Mouse (Mus musculus) heart, adult 11 months (tissue): ENCODE data around the gene Vps26b.
A peak's percentile ranks its signal among the peaks of the same experiment; 100 is the strongest.

ENCODE experiments used
- DNase-seq: peaks from one replicate; pipeline ENCODE4 v3.0.0; 2022

Vps26b gene

GRCm38 (mm10) chr9:27029828-27030762 lies at the start of gene Vps26b, which contains the start of gene Ncapd3:
Vps26b (minus strand) TSS chr9:27030065.
Ncapd3 (plus strand) TSS chr9:27030175.
- peak; percentile 100 for DNase-seq

- no peak for DNase-seq
Observed at GRCm38 (mm10) chr9:27075812-27076211, 45.9 kb upstream of the Vps26b start.

DNA sequence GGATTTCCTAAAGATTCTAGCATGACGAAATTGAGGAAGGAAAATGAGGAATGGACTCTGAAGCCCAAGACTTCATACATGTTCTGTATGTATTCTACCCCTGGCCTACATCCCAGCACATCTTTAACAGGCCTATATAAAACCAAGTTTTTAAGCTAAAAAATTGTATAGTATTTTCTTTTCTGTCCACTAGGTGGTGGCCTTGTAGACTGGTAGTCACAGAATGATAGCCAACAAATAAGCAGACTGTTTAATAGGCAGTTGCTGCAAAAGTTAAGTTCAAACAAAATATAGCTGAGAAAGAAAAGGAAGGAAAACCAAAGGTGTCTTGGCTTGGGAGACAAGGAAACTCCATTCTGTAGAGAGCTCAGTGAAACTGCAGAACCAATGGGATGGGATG lies 44.8 kb upstream of the Vps26b start:
- DNase-seq, result no peak

- DNase-seq, result peak; percentile 73
Observed at GRCm38 (mm10) chr9:27070895-27071294, 41.0 kb upstream of the Vps26b start.

DNA sequence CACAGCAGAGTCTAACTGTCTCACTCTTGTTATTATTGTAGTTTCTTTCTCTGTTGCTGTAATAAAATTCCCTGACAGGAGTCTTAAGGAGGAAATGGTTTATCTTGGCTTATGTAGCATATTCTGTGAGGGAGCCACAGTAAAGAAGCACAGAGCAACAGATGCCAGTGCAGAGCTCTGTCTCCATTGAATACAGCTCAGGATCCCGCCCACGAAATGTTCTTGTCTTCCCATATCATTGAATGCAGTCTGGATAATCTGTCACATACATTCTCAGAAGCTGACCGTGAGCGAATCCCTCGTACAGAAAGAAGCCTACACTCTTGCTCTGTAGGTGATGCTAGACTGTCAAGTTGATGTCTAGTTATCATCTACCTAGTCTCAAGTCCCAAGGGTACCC lies 28.5 kb upstream of the Vps26b start:
- DNase-seq, result peak; percentile 40

GRCm38 (mm10) chr9:27049492-27049891 lies 19.6 kb upstream of the Vps26b start:
- no peak for DNase-seq

GRCm38 (mm10) chr9:27043892-27044291 lies 14.0 kb upstream of the Vps26b start:
- no peak for DNase-seq

DNA sequence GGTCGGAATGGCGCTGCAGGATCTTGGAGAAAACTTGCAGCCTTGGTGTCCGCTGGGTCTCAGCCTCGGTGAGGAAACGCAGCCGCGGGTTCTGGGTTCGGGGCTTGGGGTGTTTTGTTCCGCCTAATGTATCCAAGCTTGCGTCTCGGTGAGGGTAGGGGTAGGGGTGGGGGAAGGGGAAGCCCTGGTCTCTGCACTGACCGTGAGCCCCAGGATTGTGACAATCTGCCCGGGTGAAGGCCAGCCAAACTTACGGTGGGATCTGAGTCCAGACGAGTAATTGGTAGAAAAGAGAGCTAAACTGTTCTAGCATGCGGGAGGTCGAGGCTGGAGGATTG lies 867 bp upstream of the Vps26b start:
- no peak for DNase-seq

DNA sequence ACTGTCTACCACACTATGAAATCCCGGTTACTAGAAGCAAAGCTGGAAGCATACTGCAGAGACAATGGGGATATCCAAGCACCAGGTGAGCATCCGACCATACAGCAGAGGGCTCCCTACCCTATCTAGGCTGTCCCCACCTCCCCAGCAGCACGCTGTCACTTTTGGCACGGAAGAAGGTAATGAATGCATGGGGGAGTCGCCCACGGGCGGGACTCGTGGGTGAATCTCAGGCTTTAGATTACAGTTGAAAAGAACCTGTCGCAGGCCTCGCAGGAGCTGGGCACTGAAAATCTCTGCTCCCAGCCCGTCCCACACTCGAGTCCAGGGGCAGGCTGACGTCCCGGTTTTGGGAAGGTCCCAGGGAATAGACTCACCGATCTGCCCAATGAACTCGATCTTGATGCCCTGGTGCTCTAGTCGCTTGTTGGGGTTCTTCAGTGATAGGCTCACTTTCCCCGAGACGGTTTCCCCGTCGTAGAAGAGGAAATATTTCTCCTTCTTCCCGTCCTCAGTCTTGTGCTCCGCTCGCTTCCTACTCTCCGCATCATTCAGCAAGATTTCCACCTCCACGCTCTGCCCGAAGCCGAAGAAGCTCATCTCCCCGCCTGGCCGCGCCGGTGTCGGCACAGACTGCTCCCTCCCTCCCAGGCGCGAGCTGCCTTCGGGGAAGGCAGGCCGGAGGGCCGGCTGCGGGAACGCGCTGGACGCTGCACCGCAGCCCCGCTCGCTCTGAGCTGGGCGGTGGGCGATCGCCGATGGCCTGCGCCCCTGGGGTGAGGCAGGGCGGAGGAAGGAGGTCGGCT lies 640 bp downstream of the Vps26b start:
- peak; percentile 96 for DNase-seq

- DNase-seq, result no peak
Observed at GRCm38 (mm10) chr9:27026708-27027107, 3.2 kb downstream of the Vps26b start.

DNA sequence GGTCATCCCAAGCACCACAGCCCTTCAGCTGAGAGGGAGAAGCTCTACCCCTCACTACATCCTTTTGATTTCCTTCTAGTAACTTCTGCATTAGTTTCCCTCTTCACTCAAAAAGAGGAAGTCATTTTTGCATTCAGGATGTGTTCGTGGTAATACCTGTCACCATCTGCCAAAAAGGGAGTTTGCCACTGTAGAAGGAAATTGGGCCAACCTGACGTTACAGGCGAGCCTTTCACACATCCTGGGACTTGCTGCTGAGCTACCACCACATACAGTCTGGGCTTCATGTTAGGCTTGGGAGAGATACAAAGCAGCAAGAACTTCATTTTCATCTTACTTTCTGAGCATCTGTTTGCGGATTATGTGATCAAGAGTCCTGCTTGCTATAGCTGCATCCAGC lies 6.2 kb downstream of the Vps26b start:
- no peak for DNase-seq

- no peak for DNase-seq
Observed at GRCm38 (mm10) chr9:27018961-27019360, 10.9 kb downstream of the Vps26b start.

GRCm38 (mm10) chr9:27011572-27011971 lies 18.3 kb downstream of the Vps26b start:
- DNase-seq, result no peak

GRCm38 (mm10) chr9:27009231-27009630 lies 20.6 kb downstream of the Vps26b start:
- DNase-seq, result no peak

DNA sequence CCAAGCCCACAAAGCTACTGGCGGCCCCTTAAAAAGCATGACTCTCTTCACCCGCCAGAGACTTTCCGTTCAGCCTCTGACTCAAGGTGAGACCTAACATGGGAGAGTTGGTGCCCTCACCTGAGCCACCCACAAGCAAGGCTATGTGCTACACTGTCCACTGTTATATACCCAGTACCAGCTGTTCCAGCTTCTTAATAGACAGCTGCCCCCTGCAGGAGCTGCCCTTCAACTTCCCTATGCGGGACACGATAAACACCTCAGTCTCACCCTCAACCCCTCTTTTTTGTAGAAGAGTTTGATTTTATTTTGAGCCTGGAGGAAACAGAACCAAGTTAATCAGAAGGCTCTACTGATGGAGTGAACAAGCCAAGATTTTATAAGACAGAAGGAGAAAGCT lies 23.0 kb downstream of the Vps26b start:
- DNase-seq, result peak; percentile 76

- DNase-seq, result peak; percentile 29
Observed at GRCm38 (mm10) chr9:27005933-27006332, 23.9 kb downstream of the Vps26b start.

DNA sequence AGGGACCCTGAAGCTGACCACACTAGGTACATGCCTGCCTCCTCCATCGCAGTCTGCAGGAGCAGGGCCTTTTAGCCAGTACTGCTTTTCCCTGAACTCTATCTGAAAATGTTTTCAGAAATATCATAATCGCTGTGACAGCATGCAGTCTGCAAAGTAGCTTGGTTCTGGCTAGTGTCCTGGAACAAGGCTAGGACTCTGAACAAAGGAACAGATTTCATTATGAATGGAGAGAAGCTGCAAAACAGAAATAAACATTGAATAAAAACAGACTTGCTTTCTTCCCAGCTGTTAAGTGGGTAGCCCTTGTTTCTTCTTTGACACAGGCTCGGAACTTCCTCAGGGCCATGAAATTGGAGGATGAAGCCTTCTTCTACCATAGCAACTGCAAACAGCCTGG lies 24.6 kb downstream of the Vps26b start:
- peak; percentile 79 for DNase-seq

DNA sequence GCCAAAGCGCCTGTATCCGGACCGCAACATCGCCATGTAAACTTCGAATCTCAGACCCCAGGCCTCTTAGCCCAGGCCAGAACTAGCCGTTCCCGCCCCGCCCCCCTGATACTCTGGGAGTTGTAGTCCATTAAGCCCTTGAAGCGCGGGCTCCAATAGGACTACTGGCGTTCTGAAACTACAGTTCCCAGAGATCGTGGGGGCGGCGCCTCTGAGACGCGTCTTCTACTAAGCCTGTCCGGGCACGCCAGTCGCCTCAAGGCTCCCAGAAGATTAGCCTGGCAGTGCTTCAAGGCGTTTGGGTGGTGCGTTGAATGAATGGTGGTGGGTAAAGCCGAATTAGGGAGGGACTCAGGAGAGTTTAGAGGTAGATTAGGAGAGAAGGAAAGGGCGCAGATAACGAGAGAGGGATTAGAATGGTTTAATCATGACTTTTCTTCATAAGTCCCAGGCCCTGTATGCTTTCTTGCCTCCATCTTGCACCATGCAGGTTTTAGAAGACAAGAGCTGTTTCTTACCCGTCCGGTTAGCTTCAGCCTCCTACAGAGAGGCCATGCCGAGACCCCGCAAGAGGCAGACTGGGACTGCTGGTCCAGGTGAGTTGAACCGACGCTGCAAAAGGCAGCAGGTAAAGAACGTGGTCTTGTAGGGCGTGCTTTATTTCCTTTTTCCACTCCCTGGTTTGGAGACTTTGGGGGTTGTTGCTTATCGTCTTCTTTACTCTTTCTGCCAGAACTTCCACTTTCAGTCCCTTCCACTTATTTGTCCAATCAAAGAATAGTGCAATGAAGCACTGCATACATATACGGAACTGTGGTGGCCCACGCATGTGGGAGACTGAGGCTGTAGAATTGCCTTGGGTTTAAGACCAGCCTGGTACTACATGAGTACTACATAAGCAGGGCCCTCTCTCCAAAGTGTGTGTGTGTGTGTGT lies 30.1 kb downstream of the Vps26b start, which contains the start of the genes Acad8 and Thyn1:
Gene Acad8 (minus strand): TSS at position 106 of the 935 bp plus-strand sequence.
Gene Thyn1 (plus strand): TSS at position 250 of the 935 bp plus-strand sequence.
- DNase-seq, result peak; percentile 100

GRCm38 (mm10) chr9:26998669-26999460 lies 31.0 kb downstream of the Vps26b start:
- DNase-seq, result no peak

- peak; percentile 52 for DNase-seq
Observed at GRCm38 (mm10) chr9:26997501-26997900, 32.4 kb downstream of the Vps26b start.

- peak; percentile 90 for DNase-seq
Observed at GRCm38 (mm10) chr9:26997062-26997461, 32.8 kb downstream of the Vps26b start.

DNA sequence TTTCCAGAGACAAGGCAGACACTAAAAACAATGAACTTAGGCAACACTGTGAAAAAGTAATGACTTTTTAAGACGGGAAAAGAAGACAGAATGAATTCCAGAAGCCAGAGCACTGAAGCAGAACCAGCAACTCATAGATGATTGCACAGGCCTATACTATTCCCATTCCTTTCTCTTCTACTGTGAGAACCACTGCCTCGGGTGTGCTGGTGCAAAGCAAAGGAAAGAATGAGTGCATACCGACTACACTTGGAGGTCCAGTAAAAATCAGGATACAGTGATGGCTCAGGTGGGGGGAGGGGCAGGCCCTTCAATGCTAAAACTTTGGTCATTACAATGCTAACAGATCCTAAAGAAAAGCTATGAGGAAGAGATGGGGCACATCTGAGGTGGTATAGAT lies 36.0 kb downstream of the Vps26b start:
- DNase-seq, result peak; percentile 71
